Mouse (Mus musculus) cerebellum, adult (tissue): ENCODE results near the gene Clk3.

Source experiments
- ATAC-seq: cut with Nextera tagmentation; 2 replicates; pipeline ENCODE4 v1.9.2; 2017; ENCODE audit warnings: mild to moderate bottlenecking, moderate library complexity, mixed read lengths; ENCODE audit not compliant: insufficient number of reproducible peaks, low FRiP score, low TSS enrichment

Gene Clk3

GRCm38 (mm10) chr9:57765364-57766351, at the start of gene Clk3:
Gene Clk3, minus strand, starts transcription at chr9:57765860.
- ATAC-seq = peak; percentile 13; the same call in 1 of the 2 replicates

- ATAC-seq = no peak
Observed at GRCm38 (mm10) chr9:57814866-57815265, 49.2 kb upstream of the Clk3 start.

- no peak for ATAC-seq
Observed at GRCm38 (mm10) chr9:57814014-57814413, 48.4 kb upstream of the Clk3 start.

GRCm38 (mm10) chr9:57811793-57812733, 46.4 kb upstream of the Clk3 start:
- no peak for ATAC-seq

DNA sequence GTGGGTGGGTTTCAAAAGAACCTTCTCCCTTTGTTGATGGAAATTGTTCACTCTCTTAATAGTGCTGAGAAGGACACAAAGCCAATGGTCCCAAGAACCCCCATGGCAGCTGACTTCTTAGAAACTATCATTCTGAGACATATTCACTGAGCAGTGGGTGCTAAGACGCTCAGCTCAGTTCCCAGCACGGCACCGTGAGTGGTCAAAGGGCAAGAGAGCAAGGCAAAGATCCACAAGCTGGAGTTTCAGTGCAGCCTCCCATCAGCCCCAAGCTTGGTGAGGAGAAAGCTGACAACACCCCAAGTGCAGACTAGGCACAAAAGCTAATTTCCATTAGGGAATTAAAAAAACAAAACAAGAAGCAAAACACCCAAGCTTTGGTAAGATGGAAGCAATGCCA, 45.0 kb upstream of the Clk3 start:
- ATAC-seq = no peak

GRCm38 (mm10) chr9:57808771-57809310, 43.2 kb upstream of the Clk3 start:
- ATAC-seq = no peak

- no peak for ATAC-seq
Observed at GRCm38 (mm10) chr9:57807174-57807651, 41.6 kb upstream of the Clk3 start.

DNA sequence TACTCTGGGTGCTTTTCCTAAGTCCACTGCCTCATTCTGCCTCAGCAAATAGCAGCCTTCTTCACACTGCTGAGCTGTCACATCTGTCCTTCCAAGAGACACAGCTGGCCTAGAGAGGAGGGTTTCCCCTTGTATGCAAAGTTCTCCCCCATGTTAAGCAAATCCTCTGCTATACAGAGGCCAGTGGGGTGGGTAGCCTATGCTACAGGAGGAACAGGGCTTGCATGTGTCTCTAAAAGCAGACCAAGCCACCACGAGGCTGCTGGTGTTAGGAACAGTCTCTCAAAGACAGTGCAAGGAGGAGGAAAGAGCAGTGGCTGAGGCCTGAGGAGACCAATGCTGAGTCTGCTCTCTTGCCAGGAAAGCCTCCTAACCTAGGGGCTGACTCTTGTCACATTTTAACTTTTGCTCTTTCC, 40.4 kb upstream of the Clk3 start:
- ATAC-seq = no peak

GRCm38 (mm10) chr9:57805087-57805737, 39.6 kb upstream of the Clk3 start:
- no peak for ATAC-seq

- ATAC-seq = no peak
Observed at GRCm38 (mm10) chr9:57803839-57804238, 38.2 kb upstream of the Clk3 start.

GRCm38 (mm10) chr9:57803047-57803446, 37.4 kb upstream of the Clk3 start:
- no peak for ATAC-seq

DNA sequence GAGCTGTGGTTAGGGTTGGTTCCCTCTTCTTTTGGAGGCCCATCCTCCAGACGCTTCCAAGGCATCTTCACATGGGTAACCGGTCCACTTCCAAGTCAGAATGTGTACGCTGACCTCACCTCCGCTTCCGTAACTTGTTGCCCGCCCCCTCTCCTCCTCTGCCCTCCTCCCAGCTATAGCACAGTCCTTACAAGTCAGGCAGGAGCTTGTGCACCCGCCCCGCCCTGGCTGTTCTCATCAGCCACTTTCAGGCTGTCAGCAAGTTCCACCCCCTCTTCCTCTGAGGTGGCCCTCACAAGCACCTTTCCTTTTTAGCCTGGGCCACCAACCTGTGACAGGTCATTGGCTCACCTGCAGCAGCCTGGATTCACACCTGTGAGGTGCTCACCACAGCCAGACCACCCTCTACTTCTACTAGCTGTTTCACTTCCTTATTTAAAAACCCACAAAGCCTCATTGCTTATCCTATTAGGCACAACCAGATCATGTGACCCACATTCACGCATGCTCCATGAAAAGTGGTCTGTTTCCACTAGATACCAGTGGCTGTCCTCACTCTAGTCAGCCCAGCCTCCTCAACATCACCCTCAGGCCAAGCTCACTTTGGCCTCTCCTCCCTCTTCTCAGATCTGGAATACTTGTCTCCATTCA, 34.8 kb upstream of the Clk3 start:
- ATAC-seq = no peak

GRCm38 (mm10) chr9:57798725-57799253, 33.1 kb upstream of the Clk3 start:
- ATAC-seq = no peak

- no peak for ATAC-seq
Observed at GRCm38 (mm10) chr9:57797456-57797855, 31.8 kb upstream of the Clk3 start.

DNA sequence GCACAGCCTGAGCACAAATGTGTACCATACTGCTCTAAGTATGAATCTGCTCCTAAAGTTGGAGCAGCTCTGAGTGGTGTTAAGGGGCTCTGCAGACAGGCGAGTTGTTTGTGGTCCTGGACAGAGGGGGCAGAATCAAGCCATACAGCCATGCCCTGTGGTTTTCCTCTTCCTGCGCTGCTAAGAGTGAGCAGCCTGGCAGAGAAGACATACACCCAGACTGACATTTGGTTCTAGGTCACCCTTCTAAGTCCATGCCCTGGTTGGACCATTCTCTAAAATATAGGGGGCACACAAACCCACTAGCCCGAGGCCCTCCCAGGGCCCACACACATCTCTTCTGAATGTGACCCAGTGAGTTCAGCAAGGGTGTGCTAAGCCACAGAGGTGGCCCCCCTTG, 24.1 kb upstream of the Clk3 start:
- ATAC-seq = no peak

- no peak for ATAC-seq
Observed at GRCm38 (mm10) chr9:57782656-57783055, 17.0 kb upstream of the Clk3 start.

GRCm38 (mm10) chr9:57775736-57776135, 10.1 kb upstream of the Clk3 start:
- no peak for ATAC-seq

DNA sequence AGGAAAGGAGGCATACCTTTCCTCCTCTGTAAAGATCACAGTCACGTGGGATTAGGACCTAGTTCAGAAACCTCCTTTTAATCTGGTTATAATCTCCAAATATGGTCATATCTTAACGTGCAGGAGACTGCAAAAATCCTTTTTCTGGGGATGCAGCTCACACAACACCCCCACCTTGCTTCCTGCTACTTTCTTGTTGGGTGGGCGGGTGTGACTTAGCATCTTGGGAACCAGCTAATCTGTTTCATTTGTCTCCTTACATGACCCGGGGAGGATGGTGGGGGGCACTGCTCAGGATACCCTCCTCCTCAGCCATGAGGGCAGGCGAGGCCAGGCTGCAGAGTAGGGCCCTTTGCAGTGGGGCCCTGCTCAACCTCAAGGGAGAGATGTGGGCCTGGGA, 9.4 kb upstream of the Clk3 start:
- ATAC-seq = no peak

GRCm38 (mm10) chr9:57774168-57774567, 8.5 kb upstream of the Clk3 start:
- no peak for ATAC-seq
